Mouse (Mus musculus) embryo, embryonic 10.5 days (tissue): ENCODE measurements around the gene Pdpk1.
"Not testable (repeated sequence)": the region's sequence is repeated elsewhere in the genome, so short reads cannot be mapped to it uniquely, and the experiment has no call there.

Experiments used
- DNase-seq: peaks from one replicate; pipeline ENCODE4 v3.0.0-alpha.2; 2015; ENCODE audit warnings: low spot score

The Pdpk1 gene

DNA sequence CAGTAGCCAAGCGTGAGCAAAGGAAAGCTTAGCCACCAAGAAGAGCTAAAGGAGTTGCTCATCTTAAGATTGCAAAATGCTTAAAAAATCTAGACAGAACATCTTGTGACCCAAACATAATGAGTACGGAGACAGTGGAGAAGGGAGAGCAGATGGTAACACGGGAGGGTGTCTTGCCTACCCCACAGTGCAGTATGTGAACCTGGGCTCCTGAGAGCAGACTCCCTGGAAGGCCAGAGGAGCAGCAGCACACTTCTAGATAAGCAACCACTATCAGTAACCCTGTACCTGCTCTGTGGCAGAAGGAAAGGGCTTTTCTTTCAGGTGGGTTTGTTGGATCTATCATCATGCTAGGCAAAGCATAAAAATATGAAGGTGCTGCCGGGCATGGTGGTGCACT lies 37.7 kb downstream of the Pdpk1 start:
- no peak for DNase-seq

DNA sequence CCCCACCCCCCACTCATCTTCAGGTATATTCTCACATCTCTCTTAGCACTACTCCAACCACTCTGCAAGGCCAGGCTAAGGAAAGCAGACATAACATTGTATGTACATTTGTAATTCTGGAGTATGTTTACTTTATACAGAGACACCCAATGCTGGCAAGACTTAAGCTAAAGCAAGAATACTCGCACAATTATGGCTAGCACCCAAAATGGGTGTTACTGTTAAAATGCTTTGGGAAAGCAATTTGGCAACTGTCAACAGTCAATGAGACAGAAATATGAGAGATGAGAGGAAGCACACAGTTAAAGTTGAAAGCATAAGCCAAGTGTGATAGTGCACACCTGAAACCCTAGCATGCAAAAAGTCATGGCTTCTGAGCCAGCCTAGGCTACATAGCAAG lies 39.5 kb downstream of the Pdpk1 start:
- DNase-seq = no peak

DNA sequence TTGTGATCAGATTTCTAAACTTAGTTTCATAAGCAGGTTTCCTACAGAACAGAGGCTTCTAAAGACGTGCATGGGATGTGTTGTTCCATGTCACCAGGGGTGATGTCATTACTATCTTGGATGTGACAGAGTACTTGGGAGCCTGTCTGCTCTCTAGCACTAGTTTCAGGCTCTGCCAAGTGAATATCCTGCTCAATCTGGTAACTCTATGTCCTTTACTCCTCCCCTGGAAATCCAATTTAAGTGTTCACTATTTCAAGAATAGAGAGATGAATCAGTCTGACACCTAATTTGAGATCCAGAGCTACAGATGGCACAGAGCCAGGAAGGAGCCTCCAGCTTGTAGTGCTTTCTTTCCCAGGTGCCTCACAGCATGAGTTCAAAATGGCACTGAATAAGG lies 41.8 kb downstream of the Pdpk1 start:
- no peak for DNase-seq

GRCm38 (mm10) chr17:24105111-24105510 lies 45.6 kb downstream of the Pdpk1 start:
- no peak for DNase-seq

GRCm38 (mm10) chr17:24098354-24098753 lies 52.4 kb downstream of the Pdpk1 start:
- no peak for DNase-seq

- DNase-seq = no peak
These were observed 60.1 kb downstream of the Pdpk1 start for GRCm38 (mm10) chr17:24090575-24090974.

DNA sequence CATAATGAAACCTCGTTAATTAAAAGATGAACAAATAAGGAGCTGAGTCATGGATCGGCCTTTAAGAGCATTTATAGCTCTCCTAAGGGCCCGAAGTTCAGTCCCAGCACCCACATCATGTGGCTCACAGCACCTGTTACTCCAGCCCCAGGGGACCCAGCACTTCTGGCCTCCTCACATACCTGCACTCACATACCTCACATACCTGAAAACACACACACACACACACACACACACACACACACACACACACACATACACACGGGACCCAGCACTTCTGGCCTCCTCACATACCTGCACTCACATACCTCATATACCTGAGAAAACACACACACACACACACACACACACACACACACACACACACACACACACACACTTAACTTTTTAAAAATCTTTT lies 64.3 kb downstream of the Pdpk1 start:
- DNase-seq = not testable (repeated sequence)

GRCm38 (mm10) chr17:24084593-24084992 lies 66.1 kb downstream of the Pdpk1 start:
- DNase-seq = no peak

- no peak for DNase-seq
These were observed 73.6 kb downstream of the Pdpk1 start for GRCm38 (mm10) chr17:24077101-24077500.

GRCm38 (mm10) chr17:24072919-24073696 lies 77.6 kb downstream of the Pdpk1 start, which contains the start of gene Kctd5:
TSS of gene Kctd5 (minus strand) at chr17:24073485.
- DNase-seq = peak; percentile 97

DNA sequence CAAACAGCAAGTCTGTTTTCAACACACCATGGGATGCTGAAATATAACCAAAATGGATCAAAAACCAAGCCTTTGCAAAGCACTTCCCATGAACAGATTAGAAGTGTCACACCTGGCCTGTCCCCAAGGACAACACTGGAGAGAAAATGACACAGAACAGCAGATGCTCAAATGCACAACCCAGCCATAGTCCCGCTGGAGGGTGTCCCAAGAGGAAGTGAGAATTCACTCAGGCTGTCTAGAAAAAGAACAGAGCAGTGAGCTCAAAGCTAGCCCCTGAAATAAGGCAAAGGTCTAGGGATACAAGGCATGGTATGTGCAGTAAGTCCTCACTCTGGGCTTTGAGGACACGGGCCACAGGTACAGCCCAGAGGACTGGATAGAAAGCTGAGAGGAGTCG lies 81.2 kb downstream of the Pdpk1 start:
- no peak for DNase-seq

- no peak for DNase-seq
These were observed 82.5 kb downstream of the Pdpk1 start for GRCm38 (mm10) chr17:24068271-24068670.

DNA sequence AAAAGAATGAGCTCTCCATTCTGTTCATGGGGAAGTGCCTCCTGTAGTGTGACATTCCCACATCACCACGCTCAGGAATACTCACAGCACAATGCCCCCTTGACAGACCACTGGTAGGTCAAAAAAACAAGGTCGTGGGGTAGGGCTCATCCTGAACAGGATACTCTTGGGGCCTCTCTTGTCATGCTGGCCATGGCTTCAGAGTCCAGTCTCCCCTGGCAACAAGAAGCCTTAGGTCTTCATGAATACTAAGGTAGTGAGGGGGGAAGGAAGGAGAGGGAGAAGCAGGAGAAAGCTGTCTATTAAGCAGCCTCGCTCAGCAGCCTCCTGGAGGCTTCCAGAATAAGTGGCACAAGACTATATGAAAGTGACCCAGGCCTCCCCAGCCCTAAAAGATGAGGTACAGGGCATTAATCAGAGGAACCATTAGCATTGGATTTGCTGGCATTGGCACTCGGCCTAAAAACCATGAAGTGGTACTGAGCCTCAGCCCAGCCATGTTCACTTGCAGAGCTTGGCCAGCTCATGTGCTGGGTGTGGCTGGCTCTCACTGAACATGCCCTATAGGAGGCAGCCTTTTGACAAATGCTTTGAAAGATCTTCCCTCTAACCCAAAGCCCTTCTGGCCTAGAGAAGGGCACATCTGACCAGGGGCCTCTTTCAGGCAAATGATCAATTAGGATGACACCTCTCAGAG lies 88.1 kb downstream of the Pdpk1 start:
- DNase-seq = no peak

DNA sequence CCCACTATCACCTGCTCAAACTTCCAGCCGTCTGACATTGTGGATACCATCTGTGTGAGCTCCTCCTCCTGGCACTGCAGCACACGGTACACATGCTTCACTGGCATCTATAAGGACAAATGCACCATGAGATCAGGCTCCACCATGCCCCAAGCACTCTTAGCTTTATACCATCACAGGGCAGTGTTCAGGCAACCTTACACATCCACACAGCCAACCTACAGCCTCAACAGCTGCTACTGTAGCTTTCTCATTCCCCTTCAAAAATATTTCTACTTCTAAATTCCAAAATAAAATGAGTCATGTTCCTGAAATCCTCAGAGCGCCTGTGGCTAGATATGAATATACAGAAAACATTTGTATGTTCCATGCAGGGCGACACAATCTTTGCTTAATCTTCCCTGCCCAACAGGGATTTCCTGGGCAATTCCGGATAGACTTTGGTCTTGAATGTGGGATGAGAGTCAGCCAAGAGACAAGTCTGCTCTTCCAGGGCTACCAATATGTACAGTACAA lies 92.9 kb downstream of the Pdpk1 start:
- no peak for DNase-seq

DNA sequence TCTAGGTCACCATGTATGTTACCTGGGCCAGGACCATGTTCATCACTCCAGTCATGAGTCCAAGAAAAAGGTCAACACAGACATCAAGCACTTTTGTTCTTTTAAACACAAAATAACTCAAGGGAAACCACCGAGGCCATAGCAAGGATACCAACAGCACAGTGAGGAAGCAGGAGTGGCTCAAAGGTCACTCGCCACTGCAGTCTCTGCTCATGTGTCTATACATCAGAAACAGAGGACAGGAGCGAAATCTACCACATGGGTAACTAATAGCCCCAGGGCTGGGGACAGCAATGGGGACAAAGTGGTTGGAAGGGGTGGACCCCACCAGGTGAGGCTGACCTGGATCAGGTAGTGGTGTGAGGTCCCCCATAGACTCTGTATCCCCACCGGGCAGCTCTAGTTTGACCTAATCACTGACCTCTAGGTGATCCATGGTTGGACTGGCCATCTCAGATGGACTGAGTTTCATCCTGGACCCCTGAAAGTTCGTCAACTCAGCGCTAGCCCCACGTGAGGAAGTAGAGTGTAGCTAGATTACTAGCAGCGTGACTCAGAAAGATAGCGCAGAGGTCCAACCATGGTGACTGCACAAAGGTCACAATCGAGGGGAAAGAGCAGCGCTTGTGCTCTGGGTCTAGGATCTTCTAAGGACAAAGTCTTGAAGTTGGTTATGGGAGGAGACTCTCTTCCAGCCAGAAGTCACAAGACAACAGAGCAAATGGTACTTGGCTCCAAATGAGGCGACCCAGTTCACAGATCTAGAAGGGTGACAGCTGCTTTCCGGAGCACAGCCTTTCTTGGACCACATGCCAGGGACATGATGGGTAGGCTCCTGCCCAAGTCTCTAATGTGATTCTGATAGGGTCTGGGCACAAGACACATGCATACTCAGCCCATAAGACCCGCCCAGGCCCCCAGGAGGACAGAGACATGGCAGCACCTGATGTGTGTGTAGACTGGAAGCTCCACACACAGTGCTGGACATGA lies 93.8 kb downstream of the Pdpk1 start:
- DNase-seq = no peak

DNA sequence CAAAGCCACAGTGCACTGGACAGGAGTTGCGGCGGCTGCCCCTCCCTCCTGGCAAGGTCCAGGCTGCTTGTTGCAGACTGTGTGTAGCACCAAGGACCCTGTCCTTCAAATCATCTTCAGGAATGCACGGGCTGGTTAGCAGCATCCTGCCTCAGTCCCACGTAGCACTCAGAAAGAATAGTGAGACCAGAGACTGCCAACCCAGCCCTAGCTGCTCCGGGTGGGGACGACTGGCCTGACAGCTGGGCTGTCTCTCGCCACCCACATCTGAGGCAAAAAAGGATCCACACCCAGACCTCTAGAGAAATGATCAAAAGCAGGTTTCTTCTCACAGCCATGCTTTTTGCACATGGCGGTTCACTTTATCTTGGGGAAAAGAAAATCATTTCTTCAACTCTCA lies 101.7 kb downstream of the Pdpk1 start:
- no peak for DNase-seq

GRCm38 (mm10) chr17:24048053-24048452 lies 102.7 kb downstream of the Pdpk1 start:
- no peak for DNase-seq

- no peak for DNase-seq
These were observed 104.7 kb downstream of the Pdpk1 start for GRCm38 (mm10) chr17:24046026-24046425.

GRCm38 (mm10) chr17:24045608-24046007 lies 105.1 kb downstream of the Pdpk1 start:
- DNase-seq = no peak

- no peak for DNase-seq
These were observed 106.2 kb downstream of the Pdpk1 start for GRCm38 (mm10) chr17:24044482-24044881.

GRCm38 (mm10) chr17:24037844-24038243 lies 112.9 kb downstream of the Pdpk1 start, which contains the start of gene Prss27:
TSS of gene Prss27 (plus strand) at chr17:24038144.
- DNase-seq = no peak

DNA sequence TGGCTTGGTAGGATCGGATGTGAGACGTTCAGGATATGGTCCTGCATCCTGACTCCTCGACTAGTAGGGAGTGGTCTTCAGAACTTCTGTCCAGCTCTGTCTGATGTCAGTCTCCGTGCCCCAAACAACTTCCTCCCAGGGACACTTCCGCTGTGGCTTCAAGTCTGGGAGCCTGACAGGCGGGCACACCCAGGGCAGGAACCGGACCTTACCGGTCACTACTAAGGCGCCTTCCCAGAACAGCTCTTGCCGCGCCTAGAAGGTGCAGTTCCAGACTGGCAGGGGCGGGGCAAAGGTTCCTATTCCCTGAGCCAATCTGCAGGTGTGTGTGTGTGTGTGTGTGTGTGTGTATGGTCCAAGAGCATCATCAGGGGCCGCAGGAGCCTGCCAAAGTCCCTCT lies 113.4 kb downstream of the Pdpk1 start:
- DNase-seq = no peak
